Mouse (Mus musculus) forebrain, embryonic 11.5 days (tissue): ENCODE results near the gene Obscn. TPM values are rescaled to one million over a fixed set of nuclear protein-coding genes. Genes with fewer than 3 reads are reported as not detected.
A peak's percentile ranks its signal among the peaks of the same experiment; 100 is the strongest.

Source experiments
- ATAC-seq: fragments of 200-750 bp; cut with Nextera tagmentation; replicated peaks from 2 replicates; pipeline ENCODE4 v1.8.0; 2017; ENCODE audit warnings: moderate TSS enrichment; ENCODE audit not compliant: low FRiP score
- DNase-seq: peaks from one replicate; pipeline ENCODE4 v3.0.0-alpha.2; 2017; ENCODE audit warnings: low spot score
- H3K27ac ChIP-seq: fragments of 300-500 bp; sonication (generic); 2 replicates; pipeline ENCODE4 v1.5.1; 2014; ENCODE audit warnings: low read depth, low read length
- H3K27me3 ChIP-seq: fragments of 300-500 bp; sonication (generic); 2 replicates; pipeline ENCODE4 v1.6.1; 2014; ENCODE audit warnings: mild to moderate bottlenecking, low read length, mixed read lengths; ENCODE audit not compliant: control insufficient read depth, insufficient read depth
- H3K36me3 ChIP-seq: fragments of 300-500 bp; sonication (generic); 2 replicates; pipeline ENCODE4 v1.6.1; 2014; ENCODE audit warnings: mild to moderate bottlenecking, low read length, moderate library complexity, mixed read lengths; ENCODE audit not compliant: control insufficient read depth, insufficient read depth
- H3K4me1 ChIP-seq: fragments of 300-500 bp; sonication (generic); replicated peaks from 2 replicates; pipeline ENCODE4 v1.6.1; 2014; ENCODE audit warnings: low read length, mixed read lengths; ENCODE audit not compliant: control insufficient read depth, insufficient read depth
- H3K4me2 ChIP-seq: fragments of 300-500 bp; sonication (generic); 2 replicates; pipeline ENCODE4 v1.6.1; 2014; ENCODE audit warnings: low read depth, mild to moderate bottlenecking, low read length, moderate library complexity, mixed read lengths; ENCODE audit not compliant: severe bottlenecking
- H3K4me3 ChIP-seq: fragments of 300-500 bp; sonication (generic); 2 replicates; pipeline ENCODE4 v1.5.1; 2014; ENCODE audit warnings: low read depth, low read length
- H3K9ac ChIP-seq: fragments of 300-500 bp; sonication (generic); 2 replicates; pipeline ENCODE4 v1.6.1; 2014; ENCODE audit warnings: low read length
- H3K9me3 ChIP-seq: fragments of 300-500 bp; sonication (generic); 2 replicates; pipeline ENCODE4 v1.6.1; 2016; ENCODE audit warnings: low read length, mixed read lengths; ENCODE audit not compliant: control insufficient read depth
- WGBS: fragments of 180-500 bp; shearing (Covaris S2); extraction: QIAGEN DNeasy Blood & Tissue Kit; methylation state at CpG from one replicate; pipeline ENCODE4 v1.1.7; 2014; 5-methylcytosine and 5-hydroxymethylcytosine counted together
- polyA plus RNA-seq: library from polyadenylated mRNA; unstranded; fragments of >200 nt; fragmentation: Nextera tagmentation; extraction: Ambion mirVana; gene quantifications from 2 replicates; pipeline ENCODE4 v1.2.1, GENCODE M21; 2014

The Obscn gene
- polyA plus RNA-seq, 1 experiment from 2014 or later: 0.04 TPM

- no peaks in the 10 kb centered on the region; the same call in 1 of the 2 replicates for H3K36me3 ChIP-seq
- H3K4me1 ChIP-seq: peaks cover 14% of the 10 kb centered on the region; the same call in 1 of the 2 replicates
- 70% methylated on average over 5 of the region's 5 CpGs for WGBS
These were observed 155.7 kb downstream of the Obscn start for GRCm38 (mm10) chr11:58980381-58980990.

GRCm38 (mm10) chr11:58979661-58980060 lies 156.5 kb downstream of the Obscn start:
- no peaks in the 10 kb centered on the region for H3K27me3 ChIP-seq
- DNase-seq (no peak), ATAC-seq (no peak)
- WGBS: 83% methylated on average over 7 of the region's 7 CpGs
- peak overlapping the region; percentile 96 for H3K4me2 ChIP-seq
- H3K9ac ChIP-seq: no peak overlapping the region; the same call in 1 of the 2 replicates
- H3K36me3 ChIP-seq: no peaks in the 10 kb centered on the region; the same call in 1 of the 2 replicates
- H3K27ac ChIP-seq: no peak overlapping the region
- H3K4me1 ChIP-seq: peaks cover 14% of the 10 kb centered on the region; the same call in 1 of the 2 replicates
- H3K4me3 ChIP-seq: no peak overlapping the region
- H3K9me3 ChIP-seq: no peaks in the 10 kb centered on the region

More at GRCm38 (mm10) chr11:58980381-58980990, 155.7 kb downstream of the Obscn start:
- no peaks in the 10 kb centered on the region for H3K9me3 ChIP-seq
- no peak overlapping the region for H3K9ac ChIP-seq
- H3K4me2 ChIP-seq: no peak overlapping the region
- DNase-seq (no peak), ATAC-seq (no peak)
- H3K27ac ChIP-seq: no peak overlapping the region
- H3K27me3 ChIP-seq: no peaks in the 10 kb centered on the region
- no peak overlapping the region for H3K4me3 ChIP-seq

- DNase-seq: no peak
- 78% methylated on average over 3 of the region's 3 CpGs for WGBS
- peaks cover 14% of the 10 kb centered on the region; the same call in 1 of the 2 replicates for H3K4me1 ChIP-seq
- ATAC-seq: no peak
- no peak overlapping the region for H3K27ac ChIP-seq
- H3K9me3 ChIP-seq: no peaks in the 10 kb centered on the region
- peak overlapping the region; percentile 94 for H3K4me3 ChIP-seq
- peak overlapping the region; percentile 93 for H3K9ac ChIP-seq
- peak overlapping the region; percentile 96 for H3K4me2 ChIP-seq
- no peaks in the 10 kb centered on the region; the same call in 1 of the 2 replicates for H3K36me3 ChIP-seq
- no peaks in the 10 kb centered on the region for H3K27me3 ChIP-seq
These were observed 157.0 kb downstream of the Obscn start for GRCm38 (mm10) chr11:58979183-58979582.

- Histone ChIP-seq H3K9me3 (no peaks in the 10 kb centered on the region), H3K27me3 (no peaks in the 10 kb centered on the region), H3K36me3 (no peaks in the 10 kb centered on the region; the same call in 1 of the 2 replicates), H3K4me2 (peak overlapping the region; percentile 96), H3K27ac (no peak overlapping the region), H3K4me3 (peak overlapping the region; percentile 94), H3K9ac (peak overlapping the region; percentile 93), H3K4me1 (peaks cover 14% of the 10 kb centered on the region; the same call in 1 of the 2 replicates)
- 3% methylated on average over 5 of the region's 5 CpGs for WGBS
- no peak for DNase-seq
- ATAC-seq: no peak
These were observed 157.5 kb downstream of the Obscn start for GRCm38 (mm10) chr11:58978706-58979030.

- Histone ChIP-seq H3K27ac (0 out of 2 replicates have a peak within 1 kb of the TSS, but pooled peaks have one; percentile 41), H3K36me3 (no peaks in the 10 kb centered on the region; the same call in 1 of the 2 replicates), H3K4me1 (peaks cover 14% of the 10 kb centered on the region; the same call in 1 of the 2 replicates), H3K4me3 (peak within 1 kb of the TSS; percentile 94), H3K4me2 (peak within 1 kb of the TSS; percentile 96), H3K9me3 (no peaks in the 10 kb centered on the region), H3K9ac (peak within 1 kb of the TSS; percentile 93), H3K27me3 (no peaks in the 10 kb centered on the region)
- ATAC-seq: peak; percentile 78
- WGBS: under 1% methylated on average over 64 of the region's 64 CpGs
- DNase-seq: peak; percentile 74
These were observed 158.0 kb downstream of the Obscn start, which contains the start of gene Trim11 for GRCm38 (mm10) chr11:58978027-58978705. TSS of gene Trim11 (plus strand) at chr11:58978093.

- H3K4me3 ChIP-seq: peak overlapping the region; percentile 94
- H3K4me2 ChIP-seq: peak overlapping the region; percentile 96
- ATAC-seq (no peak; the same call in 1 of the 2 replicates), DNase-seq (no peak)
- under 1% methylated on average over 21 of the region's 21 CpGs for WGBS
- H3K9ac ChIP-seq: peak overlapping the region; percentile 93
- no peak overlapping the region for H3K27ac ChIP-seq
- no peaks in the 10 kb centered on the region for H3K27me3 ChIP-seq
- H3K9me3 ChIP-seq: no peaks in the 10 kb centered on the region
- no peaks in the 10 kb centered on the region; the same call in 1 of the 2 replicates for H3K36me3 ChIP-seq
- peaks cover 14% of the 10 kb centered on the region; the same call in 1 of the 2 replicates for H3K4me1 ChIP-seq
These were observed 158.6 kb downstream of the Obscn start for GRCm38 (mm10) chr11:58977607-58978026.

- no peak for ATAC-seq
- DNase-seq: no peak
- H3K36me3 ChIP-seq: no peaks in the 10 kb centered on the region
These were observed 159.1 kb downstream of the Obscn start for GRCm38 (mm10) chr11:58977150-58977549.

GRCm38 (mm10) chr11:58974414-58974813 lies 161.8 kb downstream of the Obscn start:
- Histone ChIP-seq H3K4me2 (no peak overlapping the region), H3K9ac (no peak overlapping the region), H3K27ac (no peak overlapping the region), H3K27me3 (no peaks in the 10 kb centered on the region), H3K4me3 (no peak overlapping the region), H3K4me1 (peaks cover 10% of the 10 kb centered on the region; the same call in 1 of the 2 replicates), H3K36me3 (no peaks in the 10 kb centered on the region), H3K9me3 (no peaks in the 10 kb centered on the region)
- ATAC-seq: no peak
- 90% methylated on average over 3 of the region's 3 CpGs for WGBS
- DNase-seq: no peak

More at GRCm38 (mm10) chr11:58977150-58977549, 159.1 kb downstream of the Obscn start:
- H3K27me3 ChIP-seq: no peaks in the 10 kb centered on the region
- no peaks in the 10 kb centered on the region for H3K9me3 ChIP-seq
- peak overlapping the region; percentile 94 for H3K4me3 ChIP-seq
- H3K4me1 ChIP-seq: peaks cover 14% of the 10 kb centered on the region; the same call in 1 of the 2 replicates
- H3K4me2 ChIP-seq: peak overlapping the region; percentile 96
- 0 out of 2 replicates have a peak overlapping the region, but pooled peaks have one; percentile 41 for H3K27ac ChIP-seq
- WGBS: under 1% methylated on average over 29 of the region's 29 CpGs
- H3K9ac ChIP-seq: peak overlapping the region; percentile 93
